Mouse (Mus musculus) limb, embryonic 12.5 days (tissue): ENCODE results near the gene Ppp1r14c. TPM values are rescaled to one million over a fixed set of nuclear protein-coding genes. Genes with fewer than 3 reads are reported as not detected.

Source experiments
- ATAC-seq: fragments of 200-750 bp; cut with Nextera tagmentation; 2 replicates; pipeline ENCODE4 v1.8.0; 2017; ENCODE audit warnings: low read depth, moderate TSS enrichment; ENCODE audit not compliant: insufficient number of reproducible peaks, insufficient read depth, low FRiP score, low TSS enrichment
- H3K27ac ChIP-seq: fragments of 300-500 bp; sonication (generic); 2 replicates; pipeline ENCODE4 v1.5.1; 2016; ENCODE audit warnings: mild to moderate bottlenecking, moderate library complexity
- H3K27me3 ChIP-seq: fragments of 300-500 bp; sonication (generic); 2 replicates; pipeline ENCODE4 v1.6.1; 2016; ENCODE audit warnings: mild to moderate bottlenecking, moderate library complexity
- H3K36me3 ChIP-seq: fragments of 300-500 bp; sonication (generic); 2 replicates; pipeline ENCODE4 v1.6.1; 2016; ENCODE audit warnings: mild to moderate bottlenecking, moderate library complexity
- H3K4me1 ChIP-seq: fragments of 300-500 bp; sonication (generic); replicated peaks from 2 replicates; pipeline ENCODE4 v1.6.1; 2016
- H3K4me2 ChIP-seq: fragments of 300-500 bp; sonication (generic); 2 replicates; pipeline ENCODE4 v1.6.1; 2016; ENCODE audit warnings: mild to moderate bottlenecking, moderate library complexity
- H3K4me3 ChIP-seq: fragments of 300-500 bp; sonication (generic); replicated peaks from 2 replicates; pipeline ENCODE4 v1.5.1; 2016; ENCODE audit warnings: mild to moderate bottlenecking
- H3K9ac ChIP-seq: fragments of 300-500 bp; sonication (generic); replicated peaks from 2 replicates; pipeline ENCODE4 v1.6.1; 2016; ENCODE audit warnings: mild to moderate bottlenecking, moderate library complexity
- H3K9me3 ChIP-seq: fragments of 300-500 bp; sonication (generic); 2 replicates; pipeline ENCODE4 v1.6.1; 2016; ENCODE audit warnings: mild to moderate bottlenecking, moderate library complexity
- WGBS: fragments of 180-500 bp; shearing (Covaris S2); methylation state at CpG from one replicate; pipeline ENCODE4 v1.1.7; 2016; 5-methylcytosine and 5-hydroxymethylcytosine counted together
- polyA plus RNA-seq: library from polyadenylated mRNA; unstranded; fragments of >200 nt; fragmentation: Nextera tagmentation; extraction: Ambion mirVana; gene quantifications from 2 replicates; pipeline ENCODE4 v1.2.1, GENCODE M21; 2016

The Ppp1r14c gene
- polyA plus RNA-seq = 4.1 and 4.7 TPM in 2 replicates

GRCm38 (mm10) chr10:3366036-3366869 is at the start of gene Ppp1r14c:
Gene Ppp1r14c, plus strand, starts transcription at chr10:3366057.
- H3K27me3 ChIP-seq = peaks cover 51% of the 10 kb centered on the region
- under 1% methylated on average over 71 of the region's 74 CpGs for WGBS
- ATAC-seq = peak; percentile 75; the same call in 1 of the 2 replicates
- no peak within 1 kb of the TSS for H3K27ac ChIP-seq
- H3K4me3 ChIP-seq = peak within 1 kb of the TSS; percentile 60
- peak within 1 kb of the TSS; percentile 97 for H3K4me2 ChIP-seq
- no peaks in the 10 kb centered on the region for H3K9me3 ChIP-seq
- H3K4me1 ChIP-seq = peaks cover 10% of the 10 kb centered on the region; the same call in 1 of the 2 replicates
- H3K9ac ChIP-seq = peak within 1 kb of the TSS; percentile 57
- H3K36me3 ChIP-seq = no peaks in the 10 kb centered on the region

GRCm38 (mm10) chr10:3321406-3321805 is 44.5 kb upstream of the Ppp1r14c start:
- Histone ChIP-seq H3K9me3 (no peaks in the 10 kb centered on the region), H3K27ac (no peak overlapping the region), H3K27me3 (no peaks in the 10 kb centered on the region), H3K4me1 (no peaks in the 10 kb centered on the region), H3K4me3 (no peak overlapping the region), H3K4me2 (no peak overlapping the region), H3K36me3 (no peaks in the 10 kb centered on the region), H3K9ac (no peak overlapping the region)
- ATAC-seq = no peak
- WGBS = 85% methylated on average over 2 of the region's 2 CpGs

GRCm38 (mm10) chr10:3325447-3325846 is 40.4 kb upstream of the Ppp1r14c start:
- Histone ChIP-seq H3K9me3 (no peaks in the 10 kb centered on the region), H3K9ac (no peak overlapping the region), H3K27ac (no peak overlapping the region), H3K4me1 (no peaks in the 10 kb centered on the region), H3K4me2 (no peak overlapping the region), H3K27me3 (no peaks in the 10 kb centered on the region), H3K4me3 (no peak overlapping the region), H3K36me3 (no peaks in the 10 kb centered on the region)
- ATAC-seq = no peak
- 77% methylated on average over 1 of the region's 1 CpGs for WGBS

- H3K4me1 ChIP-seq = no peaks in the 10 kb centered on the region
- H3K4me3 ChIP-seq = no peak overlapping the region
- peak; percentile 47; the same call in 1 of the 2 replicates for ATAC-seq
- no peaks in the 10 kb centered on the region for H3K36me3 ChIP-seq
- no peak overlapping the region for H3K27ac ChIP-seq
- H3K4me2 ChIP-seq = no peak overlapping the region
- WGBS = 17% methylated on average over 3 of the region's 3 CpGs
- no peak overlapping the region for H3K9ac ChIP-seq
- no peaks in the 10 kb centered on the region for H3K9me3 ChIP-seq
- H3K27me3 ChIP-seq = peaks cover 2% of the 10 kb centered on the region
Measured at GRCm38 (mm10) chr10:3332880-3333279, 33.0 kb upstream of the Ppp1r14c start.

GRCm38 (mm10) chr10:3334570-3334969 is 31.3 kb upstream of the Ppp1r14c start:
- Histone ChIP-seq H3K9me3 (no peaks in the 10 kb centered on the region), H3K4me1 (no peaks in the 10 kb centered on the region), H3K9ac (no peak overlapping the region), H3K27ac (no peak overlapping the region), H3K36me3 (no peaks in the 10 kb centered on the region), H3K27me3 (peaks cover 5% of the 10 kb centered on the region), H3K4me2 (no peak overlapping the region), H3K4me3 (no peak overlapping the region)
- ATAC-seq = no peak

GRCm38 (mm10) chr10:3336729-3337329 is 29.0 kb upstream of the Ppp1r14c start:
- no peak overlapping the region for H3K9ac ChIP-seq
- ATAC-seq = no peak
- no peak overlapping the region for H3K27ac ChIP-seq
- H3K4me1 ChIP-seq = no peaks in the 10 kb centered on the region
- WGBS = 78% methylated on average over 7 of the region's 7 CpGs
- H3K4me2 ChIP-seq = no peak overlapping the region
- H3K36me3 ChIP-seq = no peaks in the 10 kb centered on the region
- H3K4me3 ChIP-seq = no peak overlapping the region
- no peaks in the 10 kb centered on the region for H3K9me3 ChIP-seq
- peaks cover 5% of the 10 kb centered on the region for H3K27me3 ChIP-seq

GRCm38 (mm10) chr10:3337330-3337901 is 28.4 kb upstream of the Ppp1r14c start:
- H3K27me3 ChIP-seq = peaks cover 5% of the 10 kb centered on the region
- no peaks in the 10 kb centered on the region for H3K9me3 ChIP-seq
- no peak overlapping the region for H3K4me2 ChIP-seq
- no peaks in the 10 kb centered on the region for H3K36me3 ChIP-seq
- H3K27ac ChIP-seq = no peak overlapping the region
- no peak overlapping the region for H3K4me3 ChIP-seq
- WGBS = 56% methylated on average over 2 of the region's 2 CpGs
- no peaks in the 10 kb centered on the region for H3K4me1 ChIP-seq
- H3K9ac ChIP-seq = no peak overlapping the region
- no peak for ATAC-seq

- 61% methylated on average over 5 of the region's 5 CpGs for WGBS
- Histone ChIP-seq H3K9me3 (no peaks in the 10 kb centered on the region), H3K9ac (no peak overlapping the region), H3K36me3 (no peaks in the 10 kb centered on the region), H3K4me3 (no peak overlapping the region), H3K4me2 (no peak overlapping the region), H3K27ac (no peak overlapping the region), H3K4me1 (no peaks in the 10 kb centered on the region), H3K27me3 (0 out of 2 replicates have a peak, but pooled peaks cover 2% of the 10 kb centered on the region)
- ATAC-seq = no peak
Measured at GRCm38 (mm10) chr10:3345706-3346105, 20.2 kb upstream of the Ppp1r14c start.

- H3K36me3 ChIP-seq = no peaks in the 10 kb centered on the region
- WGBS = 60% methylated on average over 1 of the region's 1 CpGs
- no peak overlapping the region for H3K4me3 ChIP-seq
- no peak overlapping the region for H3K4me2 ChIP-seq
- H3K4me1 ChIP-seq = no peaks in the 10 kb centered on the region
- H3K9ac ChIP-seq = no peak overlapping the region
- no peak overlapping the region for H3K27ac ChIP-seq
- H3K9me3 ChIP-seq = no peaks in the 10 kb centered on the region
- H3K27me3 ChIP-seq = peaks cover 5% of the 10 kb centered on the region; the same call in 1 of the 2 replicates
- no peak for ATAC-seq
Measured at GRCm38 (mm10) chr10:3359531-3359930, 6.3 kb upstream of the Ppp1r14c start.

GRCm38 (mm10) chr10:3365671-3366035 is 204 bp upstream of the Ppp1r14c start:
- 32% methylated on average over 5 of the region's 5 CpGs for WGBS
- H3K4me3 ChIP-seq = peak overlapping the region; percentile 60
- peaks cover 10% of the 10 kb centered on the region; the same call in 1 of the 2 replicates for H3K4me1 ChIP-seq
- H3K9me3 ChIP-seq = no peaks in the 10 kb centered on the region
- no peaks in the 10 kb centered on the region for H3K36me3 ChIP-seq
- peak overlapping the region; percentile 97 for H3K4me2 ChIP-seq
- ATAC-seq = no peak
- H3K27ac ChIP-seq = no peak overlapping the region
- H3K9ac ChIP-seq = no peak overlapping the region
- H3K27me3 ChIP-seq = peaks cover 51% of the 10 kb centered on the region

- WGBS = 2% methylated on average over 26 of the region's 26 CpGs
- ATAC-seq = 0 out of 2 replicates have a peak, but pooled peaks have one; percentile 37
- Histone ChIP-seq H3K4me2 (peak overlapping the region; percentile 97), H3K9ac (peak overlapping the region; percentile 57), H3K4me3 (peak overlapping the region; percentile 60), H3K4me1 (peaks cover 10% of the 10 kb centered on the region; the same call in 1 of the 2 replicates), H3K27me3 (peaks cover 51% of the 10 kb centered on the region), H3K9me3 (no peaks in the 10 kb centered on the region), H3K27ac (no peak overlapping the region), H3K36me3 (no peaks in the 10 kb centered on the region)
Measured at GRCm38 (mm10) chr10:3366870-3367431, 1.1 kb downstream of the Ppp1r14c start.
